Mouse (Mus musculus) liver, embryonic 14.5 days (tissue): ENCODE measurements around the gene Apba2.

ENCODE experiments used
- CTCF ChIP-seq: IDR thresholded peaks from 2 replicates; pipeline ENCODE4 v1.5.1; 2016; ENCODE audit warnings: antibody characterized with exemption, low read depth, control low read depth
- EP300 ChIP-seq: IDR thresholded peaks from 2 replicates; pipeline ENCODE4 v1.6.1; 2016; ENCODE audit warnings: antibody characterized with exemption, low read depth

GRCm38 (mm10) chr7:64642903-64643302, 141.4 kb downstream of the Apba2 start:
- no peak for TF ChIP-seq CTCF
- no peak for TF ChIP-seq EP300
